Mouse (Mus musculus): ENCODE results near the gene Stap2. TPM values are rescaled to one million over a fixed set of nuclear protein-coding genes. Genes with fewer than 3 reads are reported as not detected.

The Stap2 gene
- polyA plus RNA-seq, 1 experiment from 2014 or later, result 14.3 TPM

- WGBS (ENCODE audit: insufficient replicate concordance), result 82% methylated on average over 2 of the region's 2 CpGs
- peaks cover 32% of the 10 kb centered on the region for H3K36me3 ChIP-seq (replicated peaks; ENCODE audit: insufficient read depth, low read length)
- TF ChIP-seq CTCF (IDR thresholded peaks at IDR 0.05; ENCODE audit: low read depth) (no peak), EP300 (IDR thresholded peaks at IDR 0.05; ENCODE audit: low read depth) (no peak)
Measured at GRCm38 (mm10) chr17:56022131-56022988, 17.0 kb upstream of the Stap2 start.

GRCm38 (mm10) chr17:56021161-56021910 lies 16.0 kb upstream of the Stap2 start:
- H3K27ac ChIP-seq (ENCODE audit: low read depth), result peak overlapping the region; percentile 16; the same call in 1 of the 2 replicates
- no peaks in the 10 kb centered on the region for H3K27me3 ChIP-seq (ENCODE audit: insufficient read depth, low read length)
- no peak overlapping the region for H3K9ac ChIP-seq (replicated peaks)
- no peaks in the 10 kb centered on the region for H3K9me3 ChIP-seq (ENCODE audit: low read length)
- no peak overlapping the region for H3K4me2 ChIP-seq (ENCODE audit: low read depth, low read length)
- 55% methylated on average over 4 of the region's 4 CpGs for WGBS (ENCODE audit: insufficient replicate concordance)
- DNase-seq (no peak), ATAC-seq (no peak)
- H3K4me1 ChIP-seq (ENCODE audit: insufficient read depth), result peaks cover 25% of the 10 kb centered on the region
- no peak for TF ChIP-seq CTCF (IDR thresholded peaks at IDR 0.05; ENCODE audit: low read depth)
- TF ChIP-seq EP300 (IDR thresholded peaks at IDR 0.05; ENCODE audit: low read depth), result no peak
- peaks cover 42% of the 10 kb centered on the region for H3K36me3 ChIP-seq (replicated peaks; ENCODE audit: insufficient read depth, low read length)
- no peak overlapping the region for H3K4me3 ChIP-seq (ENCODE audit: low read depth, low read length)

More at GRCm38 (mm10) chr17:56022131-56022988, 17.0 kb upstream of the Stap2 start:
- no peak overlapping the region for H3K9ac ChIP-seq (replicated peaks)
- ATAC-seq (no peak), DNase-seq (no peak)
- no peak overlapping the region for H3K4me3 ChIP-seq (ENCODE audit: low read depth, low read length)
- H3K4me1 ChIP-seq (ENCODE audit: insufficient read depth), result peaks cover 25% of the 10 kb centered on the region
- H3K27ac ChIP-seq (ENCODE audit: low read depth), result peak overlapping the region; percentile 45; the same call in 1 of the 2 replicates
- H3K9me3 ChIP-seq (ENCODE audit: low read length), result no peaks in the 10 kb centered on the region
- H3K4me2 ChIP-seq (ENCODE audit: low read depth, low read length), result no peak overlapping the region
- no peaks in the 10 kb centered on the region for H3K27me3 ChIP-seq (ENCODE audit: insufficient read depth, low read length)

GRCm38 (mm10) chr17:56020400-56021084 lies 15.2 kb upstream of the Stap2 start:
- Histone ChIP-seq H3K4me2 (ENCODE audit: low read depth, low read length) (no peak overlapping the region), H3K9me3 (ENCODE audit: low read length) (no peaks in the 10 kb centered on the region), H3K36me3 (replicated peaks; ENCODE audit: insufficient read depth, low read length) (peaks cover 50% of the 10 kb centered on the region), H3K27me3 (ENCODE audit: insufficient read depth, low read length) (no peaks in the 10 kb centered on the region), H3K4me3 (ENCODE audit: low read depth, low read length) (no peak overlapping the region), H3K9ac (replicated peaks) (no peak overlapping the region), H3K4me1 (ENCODE audit: insufficient read depth) (peaks cover 25% of the 10 kb centered on the region), H3K27ac (ENCODE audit: low read depth) (no peak overlapping the region)
- DNase-seq (no peak), ATAC-seq (no peak)
- WGBS (ENCODE audit: insufficient replicate concordance), result 80% methylated on average over 6 of the region's 6 CpGs
- no peak for TF ChIP-seq CTCF (IDR thresholded peaks at IDR 0.05; ENCODE audit: low read depth)
- no peak for TF ChIP-seq EP300 (IDR thresholded peaks at IDR 0.05; ENCODE audit: low read depth)

- H3K27me3 ChIP-seq (ENCODE audit: insufficient read depth, low read length), result no peaks in the 10 kb centered on the region
- H3K9me3 ChIP-seq (ENCODE audit: low read length), result no peaks in the 10 kb centered on the region
- peaks cover 55% of the 10 kb centered on the region for H3K36me3 ChIP-seq (replicated peaks; ENCODE audit: insufficient read depth, low read length)
- WGBS (ENCODE audit: insufficient replicate concordance), result 77% methylated on average over 20 of the region's 20 CpGs
- no peak for DNase-seq
- ATAC-seq, result peak; percentile 30
- TF ChIP-seq CTCF (IDR thresholded peaks at IDR 0.05; ENCODE audit: low read depth) (peak; percentile 67), EP300 (IDR thresholded peaks at IDR 0.05; ENCODE audit: low read depth) (no peak)
- no peak overlapping the region for H3K4me3 ChIP-seq (ENCODE audit: low read depth, low read length)
- no peak overlapping the region for H3K9ac ChIP-seq (replicated peaks)
- peaks cover 22% of the 10 kb centered on the region for H3K4me1 ChIP-seq (ENCODE audit: insufficient read depth)
- no peak overlapping the region for H3K4me2 ChIP-seq (ENCODE audit: low read depth, low read length)
- no peak overlapping the region for H3K27ac ChIP-seq (ENCODE audit: low read depth)
Measured at GRCm38 (mm10) chr17:56018347-56019131, 13.2 kb upstream of the Stap2 start.

- H3K27ac ChIP-seq (ENCODE audit: low read depth), result no peak overlapping the region
- DNase-seq (no peak), ATAC-seq (no peak)
- peaks cover 58% of the 10 kb centered on the region for H3K36me3 ChIP-seq (replicated peaks; ENCODE audit: insufficient read depth, low read length)
- H3K4me1 ChIP-seq (ENCODE audit: insufficient read depth), result peaks cover 18% of the 10 kb centered on the region
- no peak overlapping the region for H3K4me3 ChIP-seq (ENCODE audit: low read depth, low read length)
- H3K4me2 ChIP-seq (ENCODE audit: low read depth, low read length), result no peak overlapping the region
- H3K27me3 ChIP-seq (ENCODE audit: insufficient read depth, low read length), result no peaks in the 10 kb centered on the region
- no peaks in the 10 kb centered on the region for H3K9me3 ChIP-seq (ENCODE audit: low read length)
- H3K9ac ChIP-seq (replicated peaks), result no peak overlapping the region
- 80% methylated on average over 7 of the region's 7 CpGs for WGBS (ENCODE audit: insufficient replicate concordance)
- no peak for TF ChIP-seq EP300 (IDR thresholded peaks at IDR 0.05; ENCODE audit: low read depth)
- TF ChIP-seq CTCF (IDR thresholded peaks at IDR 0.05; ENCODE audit: low read depth), result no peak
Measured at GRCm38 (mm10) chr17:56017848-56018247, 12.5 kb upstream of the Stap2 start.

Data from liver, postnatal 0 days (tissue).